Mouse (Mus musculus): ENCODE results near the gene Usf2.

Usf2 gene

DNA sequence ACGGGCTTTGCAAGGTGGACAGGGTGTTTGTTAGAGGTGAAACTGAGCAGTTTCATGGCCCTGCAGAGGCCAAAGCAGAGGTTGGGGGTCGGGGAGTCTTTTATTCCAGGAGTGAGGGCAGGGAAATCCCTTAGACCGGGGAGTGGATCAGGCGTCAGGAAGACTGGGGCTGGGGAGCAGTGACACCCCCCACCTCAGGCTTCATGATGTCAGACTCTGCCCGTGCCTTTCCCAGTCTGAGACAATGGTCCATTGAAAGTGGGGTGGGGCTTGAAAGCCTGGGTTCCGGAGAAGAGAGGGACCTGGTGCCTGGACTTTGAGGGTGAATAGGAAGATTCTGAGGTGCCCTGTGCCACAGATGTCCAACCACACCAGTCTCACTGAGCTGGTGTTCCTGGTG is 39.9 kb downstream of the Usf2 start:
- no peak for DNase-seq (ENCODE audit: low spot score)

- DNase-seq (ENCODE audit: low spot score) = no peak
Measured at GRCm38 (mm10) chr7:30914732-30915131, 41.9 kb downstream of the Usf2 start, which contains the start of gene Mag. Gene Mag, minus strand, starts transcription at chr7:30914873.

GRCm38 (mm10) chr7:30909773-30910172 is 46.8 kb downstream of the Usf2 start:
- no peak for DNase-seq (ENCODE audit: low spot score)

- no peak for DNase-seq (ENCODE audit: low spot score)
Measured at GRCm38 (mm10) chr7:30908992-30909431, 47.6 kb downstream of the Usf2 start.

DNA sequence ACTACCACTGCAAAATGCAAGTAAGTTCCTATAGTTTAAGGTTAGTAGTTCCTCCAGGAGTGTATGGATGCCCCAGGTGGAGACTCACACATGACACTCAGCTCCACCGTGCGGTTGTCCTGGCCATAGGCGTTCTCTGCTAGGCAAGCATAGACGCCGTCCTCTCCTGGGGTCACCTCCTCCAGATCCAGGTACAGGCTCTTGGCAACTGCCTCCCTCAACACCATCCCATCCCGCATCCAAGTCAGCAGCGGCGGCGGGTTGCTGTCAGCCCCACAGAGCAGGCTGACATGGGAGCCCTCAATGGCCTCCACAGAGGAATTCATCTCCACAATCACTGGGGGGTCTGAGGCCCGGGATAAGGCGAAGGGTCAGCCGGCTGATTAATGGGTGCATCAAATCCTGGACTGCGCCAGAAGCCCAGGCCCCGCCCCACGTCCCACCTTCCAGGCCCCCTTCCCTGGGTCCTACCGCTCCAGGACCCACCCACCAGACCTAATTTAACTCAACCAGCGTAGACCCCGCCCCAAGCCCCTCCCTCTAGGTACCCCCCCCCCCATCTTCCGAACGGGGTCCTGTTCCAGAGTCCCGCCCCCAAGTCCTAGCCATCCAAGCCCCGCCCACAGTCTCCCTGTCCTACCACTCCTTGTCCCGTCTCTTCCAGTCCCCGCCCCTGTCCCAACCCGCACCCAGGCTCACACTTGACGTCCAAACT is 48.2 kb downstream of the Usf2 start:
- DNase-seq (ENCODE audit: low spot score) = no peak

DNA sequence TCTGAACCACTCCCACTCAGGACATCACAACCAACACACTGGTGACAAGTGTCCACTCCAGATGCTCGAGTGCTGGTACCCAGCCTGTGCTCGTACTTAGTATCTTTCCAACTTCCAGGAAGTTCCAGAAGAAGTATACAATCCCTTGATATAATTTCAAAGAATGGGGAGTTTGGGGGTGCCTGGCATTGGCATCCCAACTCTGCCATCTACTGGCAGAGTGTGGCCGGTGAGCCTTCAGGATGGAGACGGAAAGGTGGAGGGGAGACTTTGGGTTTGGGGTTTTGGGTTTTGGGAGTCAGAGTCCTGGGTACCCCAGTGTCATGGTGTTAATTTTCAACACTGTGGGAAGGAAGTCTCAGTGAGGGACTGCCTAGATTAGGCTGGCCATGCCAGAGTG is 52.6 kb downstream of the Usf2 start:
- DNase-seq (ENCODE audit: low spot score) = peak; percentile 8

Measured in spleen, adult 12 weeks (tissue).